In the genomic region with DNA sequence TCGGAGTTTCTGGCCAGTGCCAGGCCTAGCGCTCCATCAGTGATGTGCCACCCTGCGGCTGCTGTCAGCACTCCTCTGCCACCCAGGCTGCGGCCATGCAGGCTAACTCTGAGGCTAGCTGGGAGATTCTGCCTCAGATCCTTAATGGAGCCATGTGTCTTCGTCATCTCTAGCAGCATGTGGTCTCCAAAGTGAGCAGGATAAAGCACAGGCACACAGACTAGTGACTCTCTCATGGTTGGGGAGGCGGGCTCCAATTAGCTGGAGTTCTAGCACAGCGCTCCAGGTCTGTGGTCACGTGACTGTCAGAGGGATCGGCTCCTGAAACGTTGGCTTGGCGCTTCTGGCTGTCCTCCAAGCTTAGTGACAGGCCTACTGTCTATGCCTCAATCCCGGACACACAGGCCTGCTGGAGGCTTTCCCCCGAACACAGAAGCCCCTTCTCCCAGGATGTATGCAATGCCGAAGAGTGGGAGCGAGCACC, we compare ENCODE assay signal across 8 mouse cellular contexts.
A peak's percentile ranks its signal among the peaks of the same experiment; 100 is the strongest.
DNase-seq lines count a peak whose midpoint lies in the region; ATAC-seq lines count a peak whose summit lies in the region.

No protein-coding gene starts in this region.

- H3K4me2 ChIP-seq in heart, embryonic 16.5 days (ENCODE audit: low read depth, low read length) = peak overlapping the region; percentile 42
- H3K4me2 ChIP-seq in midbrain, embryonic 13.5 days (replicated peaks) = no peak overlapping the region

- no peaks in the 10 kb centered on the region for H3K9me3 ChIP-seq in heart, embryonic 16.5 days (replicated peaks; ENCODE audit: control insufficient read depth, low read length)
- H3K9me3 ChIP-seq in midbrain, embryonic 13.5 days = no peaks in the 10 kb centered on the region

- peak; percentile 37 for ATAC-seq in heart, embryonic 16.5 days (replicated peaks; ENCODE audit: extremely low read depth, insufficient read depth, low FRiP score)
- ATAC-seq in midbrain, embryonic 13.5 days = peak; percentile 55

- H3K4me3 ChIP-seq in heart, embryonic 16.5 days (ENCODE audit: low read length) = no peak overlapping the region
- H3K4me3 ChIP-seq in midbrain, embryonic 13.5 days (replicated peaks) = no peak overlapping the region

- no peak overlapping the region for H3K9ac ChIP-seq in heart, embryonic 16.5 days (ENCODE audit: low read length)
- no peak overlapping the region for H3K9ac ChIP-seq in midbrain, embryonic 13.5 days (replicated peaks)

- H3K27me3 ChIP-seq in heart, embryonic 16.5 days (ENCODE audit: control insufficient read depth, insufficient read depth, low read length) = no peaks in the 10 kb centered on the region
- H3K27me3 ChIP-seq in midbrain, embryonic 13.5 days = no peaks in the 10 kb centered on the region

- H3K36me3 ChIP-seq in heart, embryonic 16.5 days (ENCODE audit: control insufficient read depth, insufficient read depth) = 0 out of 2 replicates have a peak, but pooled peaks cover 5% of the 10 kb centered on the region
- peaks cover 13% of the 10 kb centered on the region for H3K36me3 ChIP-seq in midbrain, embryonic 13.5 days

- no peak overlapping the region for H3K27ac ChIP-seq in heart, embryonic 16.5 days (ENCODE audit: low read length)
- no peak overlapping the region for H3K27ac ChIP-seq in midbrain, embryonic 13.5 days

- 45% methylated on average over 15 of the region's 15 CpGs for WGBS in heart, embryonic 16.5 days
- WGBS in midbrain, embryonic 13.5 days = 75% methylated on average over 15 of the region's 15 CpGs

- H3K4me1 ChIP-seq in heart, embryonic 16.5 days (ENCODE audit: control insufficient read depth, insufficient read depth, low read length) = peaks cover 25% of the 10 kb centered on the region
- H3K4me1 ChIP-seq in midbrain, embryonic 13.5 days (replicated peaks) = peaks cover 48% of the 10 kb centered on the region

- DNase-seq in kidney, postnatal 10 days = peak; percentile 25
- no peak for DNase-seq in kidney, postnatal 25 days
- peak; percentile 43 for DNase-seq in cerebellum, adult 8-10 months
- DNase-seq in urinary bladder, postnatal 36 days (ENCODE audit: low spot score in 2 of 2) = no peak
- no peak for DNase-seq in spleen, postnatal 14 days (ENCODE audit: low spot score in 2 of 2)
- no peak for DNase-seq in spleen, postnatal 4 days (ENCODE audit: low spot score in 2 of 2)

Comparison
In these comparisons a context has a peak if more than half of its experiments do, and no peak if none do; other contexts are left out.
1. DNase-seq: peak in kidney, postnatal 10 days (single experiment) and cerebellum, adult 8-10 months (single experiment); none in kidney, postnatal 25 days (0 of 2), urinary bladder, postnatal 36 days (0 of 2), spleen, postnatal 14 days (0 of 2) and spleen, postnatal 4 days (0 of 2).